Mouse (Mus musculus) CH12.LX (cell line): Measurements from ENCODE around the gene Inpp5a.

ENCODE experiments used
- CHD2 ChIP-seq: IDR thresholded peaks from 2 replicates; pipeline ENCODE4 v1.6.1; 2011; ENCODE audit warnings: low read length, improper control_type of control experiment
- NELFE ChIP-seq: IDR thresholded peaks from 2 replicates; pipeline ENCODE4 v1.6.1; 2011; ENCODE audit warnings: low read depth, low read length, improper control_type of control experiment
- POLR2A ChIP-seq: IDR thresholded peaks from 2 replicates; pipeline ENCODE4 v1.6.1; 2011; ENCODE audit warnings: low read depth, mild to moderate bottlenecking, improper control_type of control experiment, low read length

GRCm38 (mm10) chr7:139470481-139470880 lies 81.6 kb downstream of the Inpp5a start:
- no peak for TF ChIP-seq POLR2A
- TF ChIP-seq NELFE: no peak
- TF ChIP-seq CHD2: no peak
